16 mouse cellular contexts compared by ENCODE assay signal in genomic region chr17:29965506-29965905, GRCm38 (mm10). TPM values are rescaled to one million over a fixed set of nuclear protein-coding genes. Genes with fewer than 3 reads are reported as not detected.
DNase-seq lines count a peak whose midpoint lies in the region; ATAC-seq lines count a peak whose summit lies in the region.
"Had no signal": no experiment of that assay in that cellular context is flagged by ENCODE, and none has a peak within 500 bp of the region (broad histone marks: within the 10 kb centered on the region; RNA-seq: fewer than 3 reads in every experiment).

No protein-coding gene starts in this region.

- no peaks in the 10 kb centered on the region for H3K9me3 ChIP-seq in kidney, embryonic 14.5 days (ENCODE audit: control insufficient read depth, low read length)
- no peaks in the 10 kb centered on the region for H3K9me3 ChIP-seq in hindbrain, embryonic 10.5 days
- no peaks in the 10 kb centered on the region for H3K9me3 ChIP-seq in midbrain, embryonic 16.5 days (replicated peaks; ENCODE audit: control insufficient read depth, low read length, poor library complexity, severe bottlenecking)
- H3K9me3 ChIP-seq: embryonic facial prominence, embryonic 15.5 days; heart, embryonic 15.5 days; liver, embryonic 15.5 days; stomach, embryonic 15.5 days had no signal

- WGBS in kidney, embryonic 14.5 days: 20% methylated on average over 5 of the region's 5 CpGs
- 5% methylated on average over 5 of the region's 5 CpGs for WGBS in hindbrain, embryonic 10.5 days
- WGBS in midbrain, embryonic 16.5 days: 7% methylated on average over 5 of the region's 5 CpGs

- peaks cover 22% of the 10 kb centered on the region for H3K4me1 ChIP-seq in kidney, embryonic 14.5 days (ENCODE audit: control insufficient read depth, insufficient read depth, low read length)
- H3K4me1 ChIP-seq in hindbrain, embryonic 10.5 days (replicated peaks): peaks cover 36% of the 10 kb centered on the region
- peaks cover 23% of the 10 kb centered on the region for H3K4me1 ChIP-seq in midbrain, embryonic 16.5 days (ENCODE audit: control insufficient read depth, insufficient read depth, low read length)

- no peak overlapping the region for H3K4me3 ChIP-seq in kidney, embryonic 14.5 days (ENCODE audit: low read length)
- 0 out of 2 replicates have a peak overlapping the region, but pooled peaks have one; percentile 2 for H3K4me3 ChIP-seq in hindbrain, embryonic 10.5 days
- H3K4me3 ChIP-seq in midbrain, embryonic 16.5 days (ENCODE audit: low read depth, low read length): no peak overlapping the region
- H3K4me3 ChIP-seq: embryonic facial prominence, embryonic 15.5 days; heart, embryonic 15.5 days; liver, embryonic 15.5 days; stomach, embryonic 15.5 days had no signal

- no peaks in the 10 kb centered on the region for H3K36me3 ChIP-seq in kidney, embryonic 14.5 days (ENCODE audit: control insufficient read depth, insufficient read depth, low read length)
- no peaks in the 10 kb centered on the region for H3K36me3 ChIP-seq in hindbrain, embryonic 10.5 days
- H3K36me3 ChIP-seq in midbrain, embryonic 16.5 days (ENCODE audit: control insufficient read depth, insufficient read depth, low read length): no peaks in the 10 kb centered on the region
- H3K36me3 ChIP-seq: embryonic facial prominence, embryonic 15.5 days; heart, embryonic 15.5 days; liver, embryonic 15.5 days; stomach, embryonic 15.5 days had no signal

- H3K27ac ChIP-seq in kidney, embryonic 14.5 days (ENCODE audit: low read depth, low read length): no peak overlapping the region
- H3K27ac ChIP-seq in hindbrain, embryonic 10.5 days: no peak overlapping the region
- H3K27ac ChIP-seq in midbrain, embryonic 16.5 days (ENCODE audit: low read length): no peak overlapping the region
- H3K27ac ChIP-seq: embryonic facial prominence, embryonic 15.5 days; heart, embryonic 15.5 days; liver, embryonic 15.5 days; stomach, embryonic 15.5 days had no signal

- no peak overlapping the region for H3K9ac ChIP-seq in kidney, embryonic 14.5 days (ENCODE audit: low read depth, low read length)
- no peak overlapping the region for H3K9ac ChIP-seq in midbrain, embryonic 16.5 days (ENCODE audit: low read depth, low read length)
- H3K9ac ChIP-seq: embryonic facial prominence, embryonic 15.5 days; heart, embryonic 15.5 days; liver, embryonic 15.5 days; stomach, embryonic 15.5 days had no signal

- ATAC-seq in kidney, embryonic 14.5 days (ENCODE audit: low FRiP score, low TSS enrichment): no peak
- ATAC-seq in midbrain, embryonic 16.5 days: 0 out of 2 replicates have a peak, but pooled peaks have one; percentile 26

- peak; percentile 20 for DNase-seq in kidney, adult 9 months
- DNase-seq in R1 (ENCODE audit: low read depth, low spot score): peak; percentile 27
- DNase-seq in hindbrain, embryonic 10.5 days (ENCODE audit: low spot score): no peak
- no peak for DNase-seq in cerebellum, adult 18-20 months
- no peak for DNase-seq in layer of hippocampus, postnatal 36 days
- no peak for DNase-seq in right cerebral cortex, postnatal 25 days
- DNase-seq: adrenal gland, postnatal 36 days; cerebellum, postnatal 36 days; lung, postnatal 14 days; thymus, postnatal 36 days had no signal

- H3K27me3 ChIP-seq in kidney, embryonic 14.5 days (ENCODE audit: control insufficient read depth, insufficient read depth, low read length): peaks cover 3% of the 10 kb centered on the region
- peaks cover 54% of the 10 kb centered on the region for H3K27me3 ChIP-seq in hindbrain, embryonic 10.5 days (ENCODE audit: insufficient read depth, poor library complexity, severe bottlenecking)
- peaks cover 3% of the 10 kb centered on the region; the same call in 1 of the 2 replicates for H3K27me3 ChIP-seq in midbrain, embryonic 16.5 days (ENCODE audit: control insufficient read depth, insufficient read depth, low read depth, low read length)

- no peak overlapping the region for H3K4me2 ChIP-seq in kidney, embryonic 14.5 days (replicated peaks; ENCODE audit: low read depth, low read length)
- H3K4me2 ChIP-seq in midbrain, embryonic 16.5 days (ENCODE audit: low read length): no peak overlapping the region
- H3K4me2 ChIP-seq: embryonic facial prominence, embryonic 15.5 days; heart, embryonic 15.5 days; liver, embryonic 15.5 days had no signal

RNA-seq across cellular contexts. Expression of gene Mdga1, which starts 4.4 kb away (rescaled TPM):
- polyA plus RNA-seq in kidney, embryonic 14.5 days (2014; fragmentation: Nextera tagmentation; extraction: Ambion mirVana): 1.0 and 1.6 TPM in 2 replicates
- 2.3 and 5.1 TPM in 2 replicates for polyA plus RNA-seq in hindbrain, embryonic 10.5 days (2016; fragmentation: Nextera tagmentation; extraction: Ambion mirVana)
- polyA plus RNA-seq in midbrain, embryonic 16.5 days (2015; fragmentation: Nextera tagmentation; extraction: Ambion mirVana): 14.3 and 14.7 TPM in 2 replicates
- total RNA-seq in layer of hippocampus, postnatal 36 days (2021): 10 to 100 TPM; 65.5 to 73.2 TPM

RNA-seq across cellular contexts. Expression of gene Zfand3, which starts 39.0 kb away (rescaled TPM):
- 49.1 and 51.6 TPM in 2 replicates for polyA plus RNA-seq in kidney, embryonic 14.5 days (2014; fragmentation: Nextera tagmentation; extraction: Ambion mirVana)
- polyA plus RNA-seq in hindbrain, embryonic 10.5 days (2016; fragmentation: Nextera tagmentation; extraction: Ambion mirVana): 70.9 and 97.7 TPM in 2 replicates
- 48.7 and 51.5 TPM in 2 replicates for polyA plus RNA-seq in midbrain, embryonic 16.5 days (2015; fragmentation: Nextera tagmentation; extraction: Ambion mirVana)
- total RNA-seq in layer of hippocampus, postnatal 36 days (2021): 100 to 1,000 TPM; 113 to 117 TPM

Comparison
In these comparisons a context has a peak if more than half of its experiments do, and no peak if none do; other contexts are left out.
1. DNase-seq: peak in kidney, adult 9 months (single experiment) and R1 (single experiment); none in hindbrain, embryonic 10.5 days (single experiment), cerebellum, adult 18-20 months (0 of 2), layer of hippocampus, postnatal 36 days (0 of 2) and right cerebral cortex, postnatal 25 days (single experiment).